Mouse (Mus musculus) C2C12 (cell line): ENCODE measurements around the gene Dydc1.

Source experiments
- CEBPB ChIP-seq: IDR thresholded peaks from one replicate; pipeline ENCODE4 v1.6.1; 2011; ENCODE audit warnings: low read depth, mild to moderate bottlenecking, control low read depth, moderate library complexity
- CTCF ChIP-seq: IDR thresholded peaks from one replicate; pipeline ENCODE4 v1.5.1; 2011; ENCODE audit not compliant: control insufficient read depth, insufficient read depth, insufficient read length
- MYOD1 ChIP-seq: IDR thresholded peaks from one replicate; pipeline ENCODE4 v1.6.1; 2011; ENCODE audit warnings: low read depth; ENCODE audit not compliant: control insufficient read depth, insufficient read length

GRCm38 (mm10) chr14:41131540-41131939, 58.8 kb downstream of the Dydc1 start, which contains the start of gene Sftpa1:
- TF ChIP-seq CTCF, result no peak
- no peak for TF ChIP-seq CEBPB
- no peak for TF ChIP-seq MYOD1
